Mouse (Mus musculus): ENCODE results near the gene Dnajb12.

Gene Dnajb12

DNA sequence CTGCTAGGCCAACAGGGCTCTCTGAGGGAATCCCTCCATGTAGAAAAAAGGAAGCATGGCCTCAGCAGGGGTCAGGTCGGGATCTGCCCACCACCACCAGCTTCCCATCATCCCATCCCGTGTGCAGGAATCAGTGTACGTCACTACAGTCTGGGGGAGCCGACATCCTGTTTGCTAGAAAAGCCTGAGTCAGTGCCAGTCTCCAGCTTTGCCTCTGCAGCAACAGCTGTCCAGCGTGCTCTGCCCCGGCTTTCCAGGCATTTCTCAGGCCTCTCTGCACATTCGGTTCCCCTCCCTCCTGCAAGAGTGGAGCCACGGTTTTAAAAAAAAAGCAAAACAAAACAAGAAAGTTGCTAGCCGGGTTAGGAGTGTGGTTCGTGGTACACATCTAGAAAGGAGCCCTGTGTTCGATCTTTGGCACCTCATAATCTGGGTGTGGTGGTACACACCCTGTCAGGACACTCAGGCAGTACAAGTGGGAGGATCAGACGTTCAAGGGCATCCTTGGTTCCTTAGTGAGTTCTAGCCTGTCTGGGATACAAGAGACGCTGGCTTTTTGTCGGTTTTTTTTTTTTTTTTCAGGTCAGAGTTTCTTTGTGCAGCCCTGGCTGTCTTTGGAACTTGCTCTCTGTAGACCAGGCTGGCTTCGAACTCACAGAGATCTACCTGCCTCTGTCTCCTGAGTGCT lies 40.3 kb downstream of the Dnajb12 start:
- no peak for DNase-seq (ENCODE audit: inconsistent ontology term)

DNA sequence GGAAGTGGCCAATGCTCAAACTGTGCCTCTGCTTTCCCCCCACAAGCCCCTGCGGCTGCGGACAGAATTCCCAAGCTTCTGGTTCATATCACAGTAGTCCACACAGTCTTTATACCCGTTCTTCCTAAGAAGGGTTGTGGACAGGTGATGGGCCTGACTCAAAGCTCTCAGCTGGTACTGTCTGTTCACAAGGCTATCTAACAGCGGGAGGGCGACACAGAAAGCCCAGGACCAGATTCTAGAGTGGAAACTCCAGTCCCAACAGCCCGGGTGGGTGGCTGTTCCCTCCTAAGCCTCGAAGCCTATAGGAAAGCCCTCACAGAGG lies 41.1 kb downstream of the Dnajb12 start:
- no peak for DNase-seq (ENCODE audit: inconsistent ontology term)

DNA sequence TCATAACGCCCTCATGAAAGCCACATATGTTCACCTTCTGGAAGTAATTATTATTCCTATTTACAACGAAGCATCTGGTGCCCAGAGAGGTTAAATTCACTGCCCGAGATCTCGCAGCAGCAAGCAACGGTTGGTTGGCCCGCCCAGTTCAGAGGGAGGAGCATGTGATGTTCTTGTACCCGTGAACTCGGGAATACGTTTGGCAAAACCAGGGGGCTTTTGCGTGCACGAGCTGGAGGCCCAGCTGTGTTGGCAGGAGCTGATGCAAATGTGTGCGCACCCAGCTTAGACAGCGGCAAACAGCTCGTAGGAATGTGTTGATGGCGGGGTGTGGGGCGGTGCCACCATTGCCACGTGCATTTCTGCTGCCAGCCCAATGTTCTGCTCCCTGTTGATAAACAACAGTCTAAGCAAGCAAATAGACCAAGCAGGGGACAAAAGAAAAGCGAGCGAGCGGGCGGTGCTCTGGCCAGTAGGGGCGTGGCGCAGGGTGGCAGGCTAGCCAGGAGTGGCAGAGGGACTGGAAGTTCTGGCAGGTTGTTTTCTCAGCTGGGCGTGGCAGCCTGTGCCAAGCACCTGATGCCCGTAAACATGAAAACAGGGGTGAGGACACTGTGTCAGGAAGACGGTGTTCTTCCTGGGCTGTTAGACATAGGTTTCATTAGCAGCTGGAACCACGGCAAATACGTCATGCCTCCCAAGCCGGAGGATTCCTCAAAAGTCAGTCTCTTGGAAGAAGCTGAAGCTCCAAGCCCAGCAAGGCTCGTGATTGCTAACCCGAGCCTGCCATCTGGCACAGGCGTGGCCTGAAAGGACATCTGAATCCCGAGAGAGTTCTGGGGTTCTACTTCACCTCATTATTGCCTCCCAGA lies 41.7 kb downstream of the Dnajb12 start:
- peak; percentile 81 for DNase-seq (ENCODE audit: inconsistent ontology term)

DNA sequence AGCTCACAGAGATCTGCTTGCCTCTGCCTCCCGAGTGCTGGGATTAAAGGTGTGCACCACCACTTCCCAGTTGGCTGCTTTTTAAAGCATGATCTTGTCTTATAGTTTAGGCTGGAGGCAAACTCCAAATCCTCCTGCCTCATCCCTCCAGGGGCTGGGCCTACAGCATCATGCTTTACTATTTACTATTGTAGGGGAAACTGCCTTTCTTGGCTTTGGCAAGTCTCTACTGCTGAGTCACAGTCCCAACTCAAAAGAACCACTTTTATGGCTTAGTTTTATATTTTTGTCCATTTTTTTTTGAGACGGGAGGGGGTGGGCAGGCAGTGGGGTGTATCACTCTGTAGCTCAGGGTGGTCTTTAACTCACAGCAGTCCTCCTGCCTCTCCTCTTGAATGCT lies 44.1 kb downstream of the Dnajb12 start:
- no peak for DNase-seq (ENCODE audit: inconsistent ontology term)

DNA sequence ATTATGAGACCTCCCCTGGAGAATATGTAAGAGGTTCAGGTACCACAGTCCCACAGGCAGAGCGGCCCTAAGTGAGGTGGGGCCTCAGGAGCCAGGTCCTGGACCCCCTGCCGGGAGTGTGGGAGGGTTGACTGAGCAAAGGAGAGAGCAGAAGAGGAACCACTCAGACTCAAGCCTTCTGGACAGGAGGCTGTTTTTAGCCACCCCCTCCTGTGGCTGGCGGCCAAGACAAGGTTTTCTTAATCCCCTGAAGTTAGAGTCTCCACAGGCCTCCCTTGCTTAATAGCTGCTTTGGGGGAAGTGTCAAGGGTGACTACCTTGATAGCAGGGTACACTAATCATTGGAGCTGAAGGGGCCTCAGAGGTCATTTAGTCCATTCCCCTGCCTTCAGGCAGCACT lies 44.9 kb downstream of the Dnajb12 start:
- no peak for DNase-seq (ENCODE audit: inconsistent ontology term)

DNA sequence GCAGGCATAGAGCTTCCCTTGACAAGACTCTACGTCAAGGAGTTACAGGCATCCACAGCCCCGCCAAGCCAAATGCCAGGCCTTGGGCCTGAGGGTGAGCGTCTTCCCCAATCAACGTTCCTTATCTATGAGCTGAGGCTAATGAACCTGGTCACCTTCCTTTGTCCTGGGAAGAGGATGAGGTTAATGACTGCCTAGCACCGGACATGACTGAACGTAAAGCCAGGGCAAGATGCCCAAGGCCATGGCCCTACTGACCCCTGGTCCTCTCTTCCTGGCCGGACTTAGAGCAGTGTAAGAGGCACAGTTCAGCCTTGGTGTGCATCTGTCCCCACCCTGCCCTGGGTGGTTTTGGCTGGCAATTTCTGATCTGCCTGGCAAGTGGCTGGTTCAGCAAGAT lies 49.8 kb downstream of the Dnajb12 start:
- DNase-seq (ENCODE audit: inconsistent ontology term): no peak

DNA sequence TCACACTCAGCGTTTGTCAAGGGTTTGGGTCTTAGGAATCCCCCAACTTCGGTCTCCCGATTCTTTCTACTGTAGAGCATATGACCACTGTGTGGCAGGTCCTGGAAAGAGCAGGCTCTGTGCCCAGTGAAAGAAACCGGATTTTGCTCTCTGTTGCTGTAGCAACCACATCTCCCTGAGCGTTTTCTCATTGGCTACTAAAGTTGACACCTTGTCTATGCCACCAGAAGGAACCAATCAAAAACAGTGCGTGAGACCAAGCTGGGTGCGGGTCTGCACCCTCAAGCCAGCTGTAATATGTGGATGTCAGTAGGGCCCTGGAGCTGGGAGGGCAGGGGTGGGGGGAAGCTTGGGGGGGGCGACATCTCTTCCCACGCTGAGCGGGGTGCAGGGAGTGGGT lies 51.6 kb downstream of the Dnajb12 start:
- no peak for DNase-seq (ENCODE audit: inconsistent ontology term)

DNA sequence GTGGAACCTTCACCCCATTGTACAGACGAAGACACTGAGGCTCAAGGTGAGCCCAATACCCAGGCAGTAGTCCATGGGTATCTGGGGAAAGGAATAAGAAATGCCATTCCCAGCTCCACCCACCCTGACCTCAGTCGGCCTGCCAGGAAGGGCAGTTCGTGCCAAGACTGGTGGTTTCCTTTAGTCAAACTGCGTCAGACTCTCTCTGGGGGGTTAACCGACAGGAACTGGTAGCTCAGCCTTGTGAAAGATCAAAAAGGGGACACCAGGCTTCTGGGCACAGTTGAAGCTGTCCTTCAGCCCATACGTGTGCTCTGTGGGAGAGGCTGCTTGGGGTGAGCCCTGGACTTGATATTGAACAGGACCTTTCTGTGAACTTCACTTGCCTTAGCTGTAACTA lies 53.2 kb downstream of the Dnajb12 start:
- DNase-seq (ENCODE audit: inconsistent ontology term): no peak

DNA sequence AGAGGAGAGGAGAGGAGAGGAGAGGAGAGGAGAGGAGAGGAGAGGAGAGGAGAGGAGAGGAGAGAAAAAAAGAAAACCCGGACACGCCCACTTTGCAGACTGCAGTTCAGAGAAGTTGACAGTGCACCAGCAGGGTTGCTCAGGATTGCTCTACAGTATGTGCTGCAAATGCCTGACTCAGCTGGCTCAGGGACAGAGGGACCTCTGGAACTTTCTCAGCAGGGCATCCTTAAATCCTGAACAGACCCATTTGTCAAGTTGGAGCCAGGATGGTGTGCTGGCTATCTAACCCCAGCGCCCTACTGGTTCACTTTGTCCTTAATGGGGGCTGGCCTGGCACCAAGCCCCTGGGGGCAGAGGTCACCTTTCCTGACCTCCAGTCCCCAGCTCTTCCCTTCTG lies 54.7 kb downstream of the Dnajb12 start:
- DNase-seq (ENCODE audit: inconsistent ontology term): no peak

DNA sequence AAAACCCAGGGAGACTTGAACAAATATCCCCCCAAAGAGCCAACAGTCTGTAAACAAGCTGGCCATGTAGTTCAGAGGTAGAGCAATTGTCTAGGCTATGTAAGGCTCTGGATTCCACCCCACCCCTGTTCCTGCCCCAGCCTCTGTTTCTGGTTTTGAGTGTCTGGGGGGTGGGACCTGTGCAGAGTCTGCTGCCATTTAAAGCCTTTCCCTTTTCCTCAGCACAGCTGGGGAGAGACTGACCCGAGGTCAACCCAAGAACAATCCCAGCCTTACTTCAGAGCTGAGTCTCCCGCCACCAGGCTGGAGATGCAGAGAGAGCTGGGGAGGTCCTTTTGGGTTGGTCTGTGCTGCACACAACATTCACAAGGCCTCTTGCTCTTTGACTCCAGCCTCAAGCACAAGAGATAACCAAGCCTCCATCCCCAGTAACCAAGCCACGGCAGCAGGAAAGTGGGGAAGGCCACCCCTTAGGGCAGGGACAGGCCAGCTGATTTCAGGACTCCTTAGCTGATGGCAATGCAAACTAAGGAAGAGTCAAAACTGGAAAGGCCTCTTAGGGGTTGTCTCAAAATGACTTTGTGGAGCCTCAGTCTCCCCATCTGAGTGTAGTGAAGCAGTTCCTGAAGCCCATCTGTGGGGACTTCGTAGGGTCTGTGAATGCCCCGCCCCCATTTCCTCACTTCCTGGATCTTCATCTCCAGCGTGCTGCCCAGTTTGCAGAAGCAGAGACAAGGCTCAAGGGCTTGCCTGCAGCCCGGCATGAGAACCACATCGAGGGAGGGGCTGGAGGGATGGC lies 56.9 kb downstream of the Dnajb12 start:
- DNase-seq (ENCODE audit: inconsistent ontology term): no peak

DNA sequence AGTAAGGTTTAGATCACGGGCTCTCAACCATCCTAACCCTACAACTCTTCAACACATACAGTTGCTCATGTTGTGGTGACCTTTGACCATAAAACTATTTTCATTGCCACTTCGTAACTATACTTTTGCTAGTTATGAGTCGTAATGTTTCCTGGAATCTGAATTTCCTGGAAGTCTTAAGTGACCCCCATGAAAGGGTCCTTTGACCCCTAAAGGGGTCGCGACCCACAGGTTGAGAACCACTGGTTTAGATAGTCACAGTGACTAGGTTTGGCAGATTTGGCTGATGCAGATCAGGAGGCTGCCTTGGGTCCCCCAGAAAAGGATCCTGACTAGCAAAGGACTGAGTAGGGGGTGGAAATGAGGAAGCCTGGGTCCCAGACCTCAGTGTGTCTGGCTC lies 59.3 kb downstream of the Dnajb12 start:
- DNase-seq (ENCODE audit: inconsistent ontology term): no peak

DNA sequence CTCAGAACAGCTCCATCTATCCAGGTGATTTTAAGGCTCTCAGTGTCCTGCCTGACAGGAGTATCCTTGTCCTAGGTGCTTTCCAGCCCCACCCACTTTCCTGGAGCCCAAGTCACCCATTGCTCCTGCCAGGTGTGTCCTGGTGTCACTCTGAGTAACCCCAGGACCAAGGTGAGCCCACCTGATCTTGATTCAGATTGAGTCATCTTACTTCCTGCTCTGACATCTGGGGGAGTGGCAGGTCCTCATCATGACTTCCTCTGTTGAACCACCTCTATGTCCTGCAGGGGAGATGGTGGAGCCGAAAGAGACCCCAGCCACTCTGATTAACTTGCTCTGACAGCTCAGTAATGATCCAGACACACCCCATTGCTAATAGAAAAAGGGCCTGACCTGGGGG lies 59.7 kb downstream of the Dnajb12 start:
- no peak for DNase-seq (ENCODE audit: inconsistent ontology term)

DNA sequence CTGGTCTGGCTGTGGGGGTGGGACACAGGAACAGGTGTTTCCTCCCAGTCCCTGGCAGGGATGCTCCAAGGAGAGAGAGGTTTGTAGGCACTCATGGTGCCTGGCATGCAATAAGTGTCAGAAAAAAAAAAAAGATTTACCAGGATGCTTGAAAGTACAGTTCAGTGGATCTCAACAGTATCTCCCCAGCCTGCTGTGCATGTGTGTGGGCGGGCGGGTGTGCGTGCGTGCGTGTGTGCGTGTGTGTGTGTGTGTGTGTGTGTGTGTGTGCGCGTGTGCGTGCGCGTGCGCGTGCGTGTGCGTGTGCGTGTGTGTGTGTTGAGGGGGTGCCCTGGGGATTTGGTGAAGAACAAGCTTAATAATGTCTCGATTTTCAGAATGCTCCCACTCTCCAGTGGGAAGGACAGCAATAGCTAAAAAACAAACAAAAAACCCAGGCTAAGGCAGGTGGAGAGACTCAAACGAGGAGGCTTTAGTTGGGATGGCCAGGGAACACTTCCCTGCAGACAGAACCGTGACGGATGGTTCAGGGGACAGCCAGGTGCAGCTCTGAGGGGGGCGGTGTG lies 63.0 kb downstream of the Dnajb12 start:
- DNase-seq (ENCODE audit: inconsistent ontology term): no peak

DNA sequence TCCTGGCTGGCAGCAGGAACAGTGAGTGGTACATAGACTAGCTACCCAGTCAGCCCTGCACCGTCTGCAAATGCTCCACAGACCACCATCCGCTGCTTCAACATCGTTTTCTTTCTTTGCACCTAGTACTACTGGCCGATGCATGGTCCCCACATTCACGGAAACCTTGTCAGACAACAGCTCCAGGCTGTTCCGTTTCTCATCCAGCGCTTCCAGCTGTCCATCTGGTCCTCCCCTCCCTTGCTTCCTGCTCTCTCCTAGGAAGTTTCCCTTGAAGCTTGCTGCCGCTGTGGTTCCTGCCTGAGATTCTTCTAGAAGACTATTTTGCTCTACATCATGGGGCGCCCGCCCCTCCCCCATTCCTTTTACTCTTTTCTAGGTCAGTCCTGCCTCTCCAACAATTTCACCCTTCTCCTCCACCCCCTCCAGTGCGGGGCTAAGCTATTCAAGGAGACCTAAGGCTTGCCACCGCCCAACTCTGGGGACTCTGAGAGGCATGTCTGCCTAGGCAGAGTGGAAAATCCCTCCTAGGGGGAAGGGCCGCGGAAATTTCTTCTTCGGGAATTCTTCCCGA lies 63.6 kb downstream of the Dnajb12 start:
- DNase-seq (ENCODE audit: inconsistent ontology term): peak; percentile 84

DNA sequence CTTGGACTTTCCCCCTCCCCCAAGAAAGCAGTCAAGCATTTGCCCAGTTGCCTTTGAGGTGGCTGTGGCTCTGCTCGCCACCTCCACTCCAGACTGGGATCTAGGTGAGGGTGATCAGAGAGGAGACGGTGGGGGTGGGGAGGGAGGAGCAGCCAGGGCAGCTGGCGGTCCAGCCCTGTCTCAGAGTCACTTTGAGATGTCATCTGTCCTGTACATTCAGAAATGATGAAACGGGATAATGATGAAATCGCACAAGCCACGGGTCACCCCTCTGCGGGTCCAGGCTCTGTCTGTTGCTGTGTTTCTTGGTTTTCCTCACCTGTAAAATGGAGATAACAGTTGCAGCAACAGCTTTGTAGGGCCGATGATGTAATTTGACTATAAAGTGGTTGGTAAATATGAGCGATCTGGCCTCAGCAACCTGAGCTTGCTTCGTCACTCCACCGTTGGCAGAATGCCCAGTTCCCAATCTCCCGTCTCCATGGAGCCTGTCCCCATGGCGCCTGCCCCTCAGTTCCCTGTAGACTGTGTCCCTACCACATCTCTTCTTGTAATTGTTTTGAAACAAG lies 64.1 kb downstream of the Dnajb12 start:
- DNase-seq (ENCODE audit: inconsistent ontology term): peak; percentile 72

DNA sequence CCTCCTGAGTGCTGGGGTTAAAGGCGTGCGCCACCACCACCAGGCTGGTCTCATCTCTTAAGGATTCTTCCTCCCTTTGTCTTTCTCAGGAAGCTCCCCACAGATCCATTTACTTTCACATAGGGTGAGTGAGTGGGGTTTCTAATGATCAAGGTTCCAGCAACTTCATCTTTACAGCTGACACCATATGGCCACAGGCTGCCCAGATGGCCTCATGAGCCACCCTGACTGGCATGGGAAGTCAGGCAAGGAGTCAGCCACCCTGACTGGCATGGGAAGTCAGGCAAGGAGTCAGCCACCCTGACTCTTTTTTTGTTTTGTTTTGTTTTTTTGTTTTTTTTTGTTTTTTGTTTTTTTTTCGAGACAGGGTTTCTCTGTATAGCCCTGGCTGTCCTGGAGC lies 66.1 kb downstream of the Dnajb12 start:
- no peak for DNase-seq (ENCODE audit: inconsistent ontology term)

DNA sequence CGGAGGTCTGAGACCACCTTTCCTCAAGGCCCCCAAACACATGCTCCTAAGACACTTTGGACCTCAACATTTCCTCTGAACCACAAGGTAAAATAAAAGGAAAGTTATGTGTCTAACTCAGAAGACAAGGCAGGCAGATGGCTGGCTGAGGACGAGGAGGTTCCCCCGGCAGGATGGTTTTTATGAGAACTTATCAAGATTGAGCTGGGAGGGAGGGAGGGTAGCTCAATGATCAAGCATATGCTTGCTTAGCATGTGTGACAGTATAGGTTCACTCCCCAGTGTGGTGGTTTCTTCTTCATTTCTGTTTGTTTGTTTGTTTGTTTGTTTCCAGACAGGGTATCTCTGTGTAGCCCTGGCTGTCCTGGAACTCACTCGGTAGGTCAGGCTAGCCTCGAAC lies 67.0 kb downstream of the Dnajb12 start:
- no peak for DNase-seq (ENCODE audit: inconsistent ontology term)

DNA sequence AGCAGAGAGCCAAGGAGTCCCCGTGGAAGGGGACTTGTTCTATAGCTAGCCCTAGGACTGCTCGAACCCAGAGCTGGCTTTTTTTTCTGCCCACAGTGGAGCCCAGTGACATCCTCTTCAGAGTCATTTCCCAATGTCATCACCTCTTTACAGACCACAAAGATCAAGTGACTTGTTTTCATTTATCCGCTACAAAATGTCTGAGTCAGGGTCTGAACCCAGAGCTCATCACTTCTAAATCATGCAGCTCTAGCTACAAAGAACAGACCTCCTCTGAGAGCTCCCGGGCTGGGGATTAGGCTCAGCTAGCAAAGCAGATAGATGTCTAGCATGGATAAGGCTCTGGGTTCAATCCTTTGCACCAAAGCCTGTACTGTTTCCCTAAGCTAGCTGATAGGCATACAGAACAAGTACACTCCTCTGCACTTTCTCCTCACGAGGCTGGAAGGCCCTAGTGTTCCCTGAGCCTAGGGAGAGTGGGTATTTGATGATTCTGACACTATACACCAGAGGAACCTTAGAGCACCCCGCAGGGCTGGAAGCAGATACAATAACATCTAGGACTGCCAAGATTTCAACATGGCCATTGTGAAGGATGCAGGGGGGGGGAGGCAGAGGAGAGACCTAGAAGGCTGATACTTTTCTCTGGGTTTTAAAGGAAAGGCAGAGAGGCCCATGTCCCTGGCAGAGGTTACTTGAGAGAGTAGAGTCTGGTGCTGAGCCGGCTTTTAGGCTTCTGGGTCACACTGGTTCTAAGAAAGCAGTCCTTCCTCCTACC lies 68.1 kb downstream of the Dnajb12 start:
- DNase-seq (ENCODE audit: inconsistent ontology term): no peak

DNA sequence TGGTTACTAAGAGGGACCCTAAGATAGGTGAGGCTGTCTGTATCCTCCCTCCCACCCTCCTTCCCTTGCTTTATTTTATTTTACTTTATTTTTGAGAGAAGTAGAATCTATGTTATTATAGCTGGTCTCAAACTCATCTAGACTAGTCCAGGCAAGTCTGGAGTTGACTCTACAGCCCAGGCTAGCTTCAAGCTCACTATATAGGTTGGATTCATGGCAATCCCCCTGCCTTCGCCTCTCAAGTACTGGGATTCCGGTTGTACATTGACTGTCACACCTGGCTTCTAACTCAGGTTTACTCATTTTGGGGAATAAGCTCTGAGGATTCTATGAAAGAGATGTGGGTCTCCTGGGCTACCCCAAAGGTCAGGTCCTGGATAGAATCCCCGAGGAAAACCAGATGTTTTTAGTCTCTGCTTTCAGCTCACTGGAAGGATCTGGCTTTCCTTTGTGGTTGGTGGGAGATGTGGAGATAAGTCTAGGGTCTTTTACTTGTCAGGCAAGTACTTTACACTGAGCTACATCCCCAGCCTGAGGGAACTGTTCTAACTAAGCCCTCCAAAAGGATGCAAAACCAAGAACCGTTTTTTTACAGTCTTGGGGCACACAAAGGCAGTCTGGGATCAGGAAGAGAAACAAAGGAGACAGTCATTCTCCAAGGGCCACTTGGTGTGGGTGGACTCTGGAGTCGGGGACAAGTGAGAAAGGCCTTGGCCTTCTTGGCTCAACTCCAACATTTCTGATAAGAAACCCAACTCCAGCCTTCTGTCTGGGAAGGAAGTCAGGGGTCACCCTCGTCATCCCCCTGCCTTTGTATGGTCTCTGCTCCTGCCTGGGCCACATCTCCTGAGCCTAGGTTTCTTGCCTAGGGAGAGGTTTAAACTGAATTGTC lies 69.3 kb downstream of the Dnajb12 start:
- DNase-seq (ENCODE audit: inconsistent ontology term): no peak

Data from Muller cell, postnatal 12 days (primary cell).